Mouse (Mus musculus) liver, embryonic 13.5 days (tissue): ENCODE data around the gene Macf1. TPM values are rescaled to one million over a fixed set of nuclear protein-coding genes. Genes with fewer than 3 reads are reported as not detected.

Source experiments
- ATAC-seq: fragments of 200-750 bp; cut with Nextera tagmentation; 2 replicates; pipeline ENCODE4 v1.8.0; 2017; ENCODE audit warnings: low read depth, mild to moderate bottlenecking, moderate number of reproducible peaks, moderate library complexity
- DNase-seq: peaks from one replicate; pipeline ENCODE4 v3.0.0; 2022
- H3K27ac ChIP-seq: fragments of 300-500 bp; sonication (generic); 2 replicates; pipeline ENCODE4 v1.5.1; 2015; ENCODE audit warnings: moderate library complexity, mild to moderate bottlenecking, inconsistent platforms
- H3K27me3 ChIP-seq: fragments of 300-500 bp; sonication (generic); 2 replicates; pipeline ENCODE4 v1.6.1; 2015; ENCODE audit warnings: mild to moderate bottlenecking, inconsistent platforms
- H3K36me3 ChIP-seq: fragments of 300-500 bp; sonication (generic); 2 replicates; pipeline ENCODE4 v1.6.1; 2015; ENCODE audit warnings: mild to moderate bottlenecking, inconsistent platforms
- H3K4me1 ChIP-seq: fragments of 300-500 bp; sonication (generic); replicated peaks from 2 replicates; pipeline ENCODE4 v1.6.1; 2015; ENCODE audit warnings: inconsistent platforms
- H3K4me2 ChIP-seq: fragments of 300-500 bp; sonication (generic); 2 replicates; pipeline ENCODE4 v1.6.1; 2015; ENCODE audit warnings: inconsistent platforms, mild to moderate bottlenecking, moderate library complexity
- H3K4me3 ChIP-seq: fragments of 300-500 bp; sonication (generic); replicated peaks from 2 replicates; pipeline ENCODE4 v1.5.1; 2015; ENCODE audit warnings: mild to moderate bottlenecking, inconsistent platforms
- H3K9ac ChIP-seq: fragments of 300-500 bp; sonication (generic); 2 replicates; pipeline ENCODE4 v1.6.1; 2015; ENCODE audit warnings: mild to moderate bottlenecking, inconsistent platforms
- H3K9me3 ChIP-seq: fragments of 300-500 bp; sonication (generic); replicated peaks from 2 replicates; pipeline ENCODE4 v1.6.1; 2016; ENCODE audit warnings: inconsistent platforms
- WGBS: fragments of 180-500 bp; shearing (Covaris S2); methylation state at CpG from one replicate; pipeline ENCODE4 v1.1.7; 2015; ENCODE audit not compliant: insufficient replicate concordance; 5-methylcytosine and 5-hydroxymethylcytosine counted together
- polyA plus RNA-seq: library from polyadenylated mRNA; unstranded; fragments of >200 nt; fragmentation: Nextera tagmentation; extraction: Ambion mirVana; gene quantifications from 2 replicates; pipeline ENCODE4 v1.2.1, GENCODE M21; 2015

Macf1 gene
- polyA plus RNA-seq, 1 experiment from 2014 or later: 9.5 TPM

GRCm38 (mm10) chr4:123592046-123592445 lies 92.1 kb downstream of the Macf1 start:
- WGBS: 66% methylated on average over 5 of the region's 5 CpGs

GRCm38 (mm10) chr4:123591026-123591635 lies 93.0 kb downstream of the Macf1 start:
- H3K9me3 ChIP-seq: no peaks in the 10 kb centered on the region
- H3K9ac ChIP-seq: no peak overlapping the region
- no peaks in the 10 kb centered on the region for H3K36me3 ChIP-seq
- no peak overlapping the region for H3K4me3 ChIP-seq
- no peak overlapping the region for H3K27ac ChIP-seq
- no peak overlapping the region for H3K4me2 ChIP-seq
- ATAC-seq (no peak), DNase-seq (no peak)
- H3K4me1 ChIP-seq: peaks cover 19% of the 10 kb centered on the region
- no peaks in the 10 kb centered on the region for H3K27me3 ChIP-seq
- WGBS: 53% methylated on average over 4 of the region's 4 CpGs

More at GRCm38 (mm10) chr4:123592046-123592445, 92.1 kb downstream of the Macf1 start:
- Histone ChIP-seq H3K4me2 (no peak overlapping the region), H3K4me1 (peaks cover 19% of the 10 kb centered on the region), H3K27ac (no peak overlapping the region), H3K27me3 (no peaks in the 10 kb centered on the region), H3K36me3 (no peaks in the 10 kb centered on the region), H3K4me3 (no peak overlapping the region), H3K9ac (no peak overlapping the region), H3K9me3 (no peaks in the 10 kb centered on the region)
- no peak for DNase-seq
- ATAC-seq: no peak

GRCm38 (mm10) chr4:123589496-123589895 lies 94.7 kb downstream of the Macf1 start:
- H3K4me3 ChIP-seq: no peak overlapping the region
- H3K36me3 ChIP-seq: no peaks in the 10 kb centered on the region
- H3K9ac ChIP-seq: no peak overlapping the region
- peaks cover 17% of the 10 kb centered on the region for H3K4me1 ChIP-seq
- DNase-seq (no peak), ATAC-seq (no peak)
- no peaks in the 10 kb centered on the region for H3K9me3 ChIP-seq
- H3K27me3 ChIP-seq: no peaks in the 10 kb centered on the region
- H3K27ac ChIP-seq: no peak overlapping the region
- 58% methylated on average over 3 of the region's 3 CpGs for WGBS
- H3K4me2 ChIP-seq: no peak overlapping the region

GRCm38 (mm10) chr4:123588353-123589301 lies 95.5 kb downstream of the Macf1 start:
- no peak overlapping the region for H3K4me3 ChIP-seq
- no peak overlapping the region for H3K4me2 ChIP-seq
- 34% methylated on average over 7 of the region's 7 CpGs for WGBS
- H3K27ac ChIP-seq: no peak overlapping the region
- no peaks in the 10 kb centered on the region for H3K27me3 ChIP-seq
- no peak overlapping the region for H3K9ac ChIP-seq
- ATAC-seq: no peak
- H3K36me3 ChIP-seq: no peaks in the 10 kb centered on the region
- no peaks in the 10 kb centered on the region for H3K9me3 ChIP-seq
- H3K4me1 ChIP-seq: peaks cover 18% of the 10 kb centered on the region
- no peak for DNase-seq

GRCm38 (mm10) chr4:123587616-123588015 lies 96.5 kb downstream of the Macf1 start:
- DNase-seq (no peak), ATAC-seq (no peak)
- no peaks in the 10 kb centered on the region for H3K36me3 ChIP-seq
- H3K4me1 ChIP-seq: peaks cover 19% of the 10 kb centered on the region
- no peaks in the 10 kb centered on the region for H3K27me3 ChIP-seq
- no peaks in the 10 kb centered on the region for H3K9me3 ChIP-seq
- no peak overlapping the region for H3K4me3 ChIP-seq
- H3K27ac ChIP-seq: no peak overlapping the region
- WGBS: 82% methylated on average over 3 of the region's 3 CpGs
- no peak overlapping the region for H3K9ac ChIP-seq
- no peak overlapping the region for H3K4me2 ChIP-seq

GRCm38 (mm10) chr4:123584720-123585093 lies 99.5 kb downstream of the Macf1 start:
- Histone ChIP-seq H3K4me3 (no peak overlapping the region), H3K27ac (no peak overlapping the region), H3K4me1 (peaks cover 19% of the 10 kb centered on the region), H3K27me3 (no peaks in the 10 kb centered on the region), H3K9ac (peak overlapping the region; percentile 17; the same call in 1 of the 2 replicates), H3K4me2 (peak overlapping the region; percentile 19; the same call in 1 of the 2 replicates), H3K36me3 (no peaks in the 10 kb centered on the region), H3K9me3 (no peaks in the 10 kb centered on the region)
- ATAC-seq (no peak), DNase-seq (no peak)
- 43% methylated on average over 3 of the region's 3 CpGs for WGBS

- Histone ChIP-seq H3K4me1 (peaks cover 18% of the 10 kb centered on the region), H3K4me2 (peak overlapping the region; percentile 19; the same call in 1 of the 2 replicates), H3K27ac (no peak overlapping the region), H3K36me3 (no peaks in the 10 kb centered on the region), H3K9ac (peak overlapping the region; percentile 17; the same call in 1 of the 2 replicates), H3K9me3 (no peaks in the 10 kb centered on the region), H3K27me3 (no peaks in the 10 kb centered on the region), H3K4me3 (no peak overlapping the region)
- 28% methylated on average over 8 of the region's 8 CpGs for WGBS
- DNase-seq (peak; percentile 28), ATAC-seq (peak; percentile 85)
Observed at GRCm38 (mm10) chr4:123584084-123584719, 100.0 kb downstream of the Macf1 start.

- WGBS: 22% methylated on average over 2 of the region's 2 CpGs
- H3K9ac ChIP-seq: no peak overlapping the region
- H3K9me3 ChIP-seq: no peaks in the 10 kb centered on the region
- no peaks in the 10 kb centered on the region for H3K36me3 ChIP-seq
- H3K4me1 ChIP-seq: peaks cover 25% of the 10 kb centered on the region
- no peaks in the 10 kb centered on the region for H3K27me3 ChIP-seq
- ATAC-seq (no peak), DNase-seq (no peak)
- H3K4me3 ChIP-seq: no peak overlapping the region
- H3K4me2 ChIP-seq: no peak overlapping the region
- no peak overlapping the region for H3K27ac ChIP-seq
Observed at GRCm38 (mm10) chr4:123577469-123578088, 106.6 kb downstream of the Macf1 start.

GRCm38 (mm10) chr4:123572434-123573336 lies 111.5 kb downstream of the Macf1 start:
- DNase-seq (peak; percentile 31), ATAC-seq (peak; percentile 87)
- H3K27me3 ChIP-seq: no peaks in the 10 kb centered on the region
- WGBS: 9% methylated on average over 11 of the region's 11 CpGs
- peak overlapping the region; percentile 86 for H3K27ac ChIP-seq
- H3K36me3 ChIP-seq: no peaks in the 10 kb centered on the region
- no peaks in the 10 kb centered on the region for H3K9me3 ChIP-seq
- peaks cover 35% of the 10 kb centered on the region for H3K4me1 ChIP-seq
- peak overlapping the region; percentile 72 for H3K4me2 ChIP-seq
- H3K4me3 ChIP-seq: peak overlapping the region; percentile 49
- peak overlapping the region; percentile 67 for H3K9ac ChIP-seq

- ATAC-seq: peak; percentile 63
- peaks cover 28% of the 10 kb centered on the region for H3K4me1 ChIP-seq
- 2% methylated on average over 7 of the region's 7 CpGs for WGBS
- H3K27ac ChIP-seq: peak overlapping the region; percentile 60
- no peaks in the 10 kb centered on the region for H3K9me3 ChIP-seq
- H3K4me3 ChIP-seq: peak overlapping the region; percentile 21
- peak overlapping the region; percentile 58 for H3K9ac ChIP-seq
- H3K27me3 ChIP-seq: no peaks in the 10 kb centered on the region
- H3K4me2 ChIP-seq: peak overlapping the region; percentile 54
- H3K36me3 ChIP-seq: no peaks in the 10 kb centered on the region
- peak; percentile 6 for DNase-seq
Observed at GRCm38 (mm10) chr4:123571869-123572268, 112.3 kb downstream of the Macf1 start.
